Mouse (Mus musculus) c-Kit-positive CD71-positive TER-119-negative erythroid progenitor cells, embryonic 14.5 days (primary cell): ENCODE measurements around the gene Def6.

Source experiments
- DNase-seq: peaks from one replicate; pipeline ENCODE4 v3.0.0-alpha.2; 2013; ENCODE audit warnings: low read depth

Def6 gene

DNA sequence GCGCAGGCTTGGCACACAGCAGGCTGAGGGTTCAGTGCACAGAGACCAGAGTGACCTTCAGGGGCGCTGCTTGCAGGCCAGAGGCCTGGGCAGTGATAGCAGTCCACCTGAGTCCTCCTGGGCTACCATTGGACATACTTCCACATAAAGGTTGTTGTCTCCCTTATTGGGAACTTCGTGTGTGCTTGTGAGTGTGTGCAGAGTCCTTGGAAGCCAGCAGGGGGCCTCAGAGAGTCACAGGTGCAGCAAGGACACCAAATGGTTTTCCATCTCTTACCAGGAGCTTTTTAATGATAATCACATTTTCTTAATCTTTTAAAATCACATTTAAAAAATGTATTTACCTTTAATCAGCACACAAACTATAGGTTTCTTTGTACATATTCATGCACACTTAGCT, 67.2 kb downstream of the Def6 start:
- DNase-seq: no peak

DNA sequence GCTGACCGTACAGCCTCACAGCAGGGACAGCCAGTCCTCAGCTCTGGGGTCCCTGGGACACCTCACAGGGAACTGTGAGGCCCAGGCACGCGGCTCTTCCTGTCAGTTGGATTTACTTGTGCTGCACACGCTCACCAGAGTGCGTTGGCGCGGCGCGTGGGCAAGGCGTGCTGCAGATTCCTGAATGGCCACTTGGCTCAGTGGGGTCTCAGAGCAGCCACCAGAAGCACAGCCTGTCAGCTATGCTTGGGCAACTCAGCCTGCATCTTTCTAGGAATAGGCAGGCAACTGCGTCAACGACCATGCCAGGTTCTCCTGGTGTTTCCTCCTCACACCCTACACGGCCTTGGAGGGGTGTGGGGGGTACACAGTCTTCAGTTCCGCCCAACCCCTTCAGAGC, 69.6 kb downstream of the Def6 start:
- DNase-seq: no peak

DNA sequence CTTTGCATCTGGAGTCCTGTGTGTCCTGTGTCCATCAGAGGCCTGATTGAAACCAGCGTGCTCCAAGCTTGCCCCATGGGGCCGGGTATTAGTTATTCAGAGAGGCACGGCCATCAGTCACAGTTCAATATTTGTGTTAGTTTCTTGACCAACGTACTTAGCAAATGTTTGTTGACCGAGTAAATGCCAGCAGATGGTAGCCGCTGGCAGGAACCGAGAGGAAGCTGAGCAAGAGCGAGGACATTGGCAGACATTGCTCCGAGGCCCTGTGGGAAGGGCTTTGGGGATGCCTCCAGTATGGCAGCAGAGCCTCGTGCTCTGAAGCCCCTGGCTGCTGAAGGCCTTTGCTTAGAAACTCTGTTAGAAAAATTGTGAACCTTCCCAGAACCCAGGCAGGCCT, 70.1 kb downstream of the Def6 start:
- no peak for DNase-seq

DNA sequence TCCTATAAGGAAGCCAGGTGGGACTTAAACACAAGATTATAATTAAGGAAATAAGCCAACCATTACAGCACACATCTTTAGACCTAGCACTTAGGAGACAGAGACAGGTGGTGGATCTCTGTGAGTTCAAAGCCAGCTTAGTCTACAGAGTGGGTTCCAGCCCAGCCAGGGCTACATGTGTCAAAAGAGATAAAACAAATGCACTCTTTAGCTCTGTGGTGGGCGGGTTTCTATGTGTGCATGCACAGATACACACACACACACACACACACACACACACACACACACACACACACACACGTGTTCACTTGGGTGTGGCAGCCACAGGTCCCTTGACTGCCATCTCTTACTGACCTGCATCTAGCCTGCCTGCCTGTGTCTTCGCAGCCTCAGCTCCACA, 70.6 kb downstream of the Def6 start:
- DNase-seq: peak; percentile 28
